Mouse (Mus musculus) liver, embryonic 14.5 days (tissue): ENCODE measurements around the gene Nr1d1. TPM values are rescaled to one million over a fixed set of nuclear protein-coding genes. Genes with fewer than 3 reads are reported as not detected.

Source experiments
- ATAC-seq: fragments of 200-750 bp; cut with Nextera tagmentation; 2 replicates; pipeline ENCODE4 v1.8.0; 2017; ENCODE audit warnings: moderate number of reproducible peaks, mild to moderate bottlenecking, moderate library complexity; ENCODE audit not compliant: insufficient read depth
- DNase-seq, 3 experiments: peaks; one replicate each; pipeline ENCODE4 v3.0.0-alpha.2; 2012 to 2013; ENCODE audit warnings: low read depth in 3 of 3, low spot score in 3 of 3
- H3K27ac ChIP-seq: fragments of 300-500 bp; sonication (generic); 2 replicates; pipeline ENCODE4 v1.5.1; 2014; ENCODE audit warnings: moderate library complexity, mild to moderate bottlenecking, control low read depth, inconsistent platforms
- H3K27me3 ChIP-seq: fragments of 300-500 bp; sonication (generic); 2 replicates; pipeline ENCODE4 v1.6.1; 2014; ENCODE audit warnings: mild to moderate bottlenecking, low read length, moderate library complexity; ENCODE audit not compliant: control insufficient read depth, insufficient read depth
- H3K36me3 ChIP-seq: fragments of 300-500 bp; sonication (generic); replicated peaks from 2 replicates; pipeline ENCODE4 v1.6.1; 2014; ENCODE audit warnings: low read depth; ENCODE audit not compliant: control insufficient read depth, insufficient read depth
- H3K4me1 ChIP-seq, 2 experiments: fragments of 200-500 bp in 1 of 2; fragments of 300-500 bp in 1 of 2; sonication (generic) in 1 of 2; replicated peaks; 2 replicates each; pipeline ENCODE4 v1.6.1; 2012 to 2014; ENCODE audit warnings: antibody characterized with exemption in 1 of 2, inconsistent platforms in 1 of 2, low read length in 1 of 2; ENCODE audit not compliant: control insufficient read depth in 2 of 2, insufficient read depth in 2 of 2
- H3K4me2 ChIP-seq: fragments of 300-500 bp; sonication (generic); 2 replicates; pipeline ENCODE4 v1.6.1; 2014; ENCODE audit warnings: low read depth, mild to moderate bottlenecking, control low read depth, moderate library complexity
- H3K4me3 ChIP-seq, 2 experiments: fragments of 200-500 bp in 1 of 2; fragments of 300-500 bp in 1 of 2; sonication (generic) in 1 of 2; 2 replicates each; pipeline ENCODE4 v1.5.1; 2012 to 2014; ENCODE audit warnings: low read depth in 2 of 2, low read length in 2 of 2, mild to moderate bottlenecking in 2 of 2, control low read depth in 1 of 2, inconsistent platforms in 1 of 2, moderate library complexity in 1 of 2; ENCODE audit not compliant: insufficient read depth in 1 of 2
- H3K9ac ChIP-seq: fragments of 300-500 bp; sonication (generic); replicated peaks from 2 replicates; pipeline ENCODE4 v1.6.1; 2014; ENCODE audit warnings: mild to moderate bottlenecking, control low read depth, moderate library complexity
- H3K9me3 ChIP-seq: fragments of 300-500 bp; sonication (generic); 2 replicates; pipeline ENCODE4 v1.6.1; 2016; ENCODE audit warnings: low read length, mixed read lengths; ENCODE audit not compliant: control insufficient read depth
- CTCF ChIP-seq: IDR thresholded peaks from 2 replicates; pipeline ENCODE4 v1.5.1; 2016; ENCODE audit warnings: antibody characterized with exemption, low read depth, control low read depth
- EP300 ChIP-seq: IDR thresholded peaks from 2 replicates; pipeline ENCODE4 v1.6.1; 2016; ENCODE audit warnings: antibody characterized with exemption, low read depth
- WGBS: fragments of 180-500 bp; shearing (Covaris S2); extraction: QIAGEN DNeasy Blood & Tissue Kit; methylation state at CpG from one replicate; pipeline ENCODE4 v1.1.7; 2014; ENCODE audit not compliant: insufficient replicate concordance; 5-methylcytosine and 5-hydroxymethylcytosine counted together
- polyA plus RNA-seq, 2 experiments: library from polyadenylated mRNA; depleted of rRNA in 1 of 2; stranded (reverse) in 1 of 2; unstranded in 1 of 2; fragments of >200 nt; fragmentation: Nextera tagmentation in 1 of 2; extraction: Ambion mirVana in 1 of 2; gene quantifications; 2 replicates each; pipeline versions ENCODE4 v1.2.1 to v1.2.3; 2012 to 2014

The Nr1d1 gene
- polyA plus RNA-seq, 2 experiments: 0.58 to 0.65 TPM

DNA sequence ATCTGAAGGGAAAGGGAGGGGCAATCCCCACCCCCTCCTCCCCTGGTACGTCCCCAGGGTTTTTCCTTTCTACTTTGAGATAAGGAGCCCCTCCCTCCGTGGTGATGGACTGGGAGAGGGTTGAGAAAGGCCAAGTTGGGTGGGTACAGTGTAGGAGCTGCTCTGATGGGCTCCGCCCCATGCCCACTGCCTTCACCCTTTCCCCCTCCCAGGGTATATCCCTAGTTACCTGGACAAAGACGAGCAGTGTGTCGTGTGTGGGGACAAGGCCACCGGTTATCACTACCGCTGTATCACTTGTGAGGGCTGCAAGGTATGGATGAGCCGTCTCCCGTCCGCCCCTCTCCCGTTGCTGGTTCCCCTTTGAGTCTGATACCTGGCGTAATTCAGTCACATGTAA, 18.4 kb downstream of the Nr1d1 start:
- Histone ChIP-seq H3K36me3 (peaks cover 9% of the 10 kb centered on the region), H3K9me3 (no peaks in the 10 kb centered on the region), H3K27me3 (no peaks in the 10 kb centered on the region), H3K4me1 (peaks cover 46 to 53% of the 10 kb centered on the region in 2 experiments), H3K27ac (0 out of 2 replicates have a peak overlapping the region, but pooled peaks have one; percentile 31), H3K9ac (no peak overlapping the region), H3K4me2 (peak overlapping the region; percentile 52), H3K4me3 (no peak overlapping the region)
- TF ChIP-seq EP300 (no peak), CTCF (no peak)
- DNase-seq (no peak), ATAC-seq (peak; percentile 44; the same call in 1 of the 2 replicates)
- 52% methylated on average over 12 of the region's 12 CpGs for WGBS

DNA sequence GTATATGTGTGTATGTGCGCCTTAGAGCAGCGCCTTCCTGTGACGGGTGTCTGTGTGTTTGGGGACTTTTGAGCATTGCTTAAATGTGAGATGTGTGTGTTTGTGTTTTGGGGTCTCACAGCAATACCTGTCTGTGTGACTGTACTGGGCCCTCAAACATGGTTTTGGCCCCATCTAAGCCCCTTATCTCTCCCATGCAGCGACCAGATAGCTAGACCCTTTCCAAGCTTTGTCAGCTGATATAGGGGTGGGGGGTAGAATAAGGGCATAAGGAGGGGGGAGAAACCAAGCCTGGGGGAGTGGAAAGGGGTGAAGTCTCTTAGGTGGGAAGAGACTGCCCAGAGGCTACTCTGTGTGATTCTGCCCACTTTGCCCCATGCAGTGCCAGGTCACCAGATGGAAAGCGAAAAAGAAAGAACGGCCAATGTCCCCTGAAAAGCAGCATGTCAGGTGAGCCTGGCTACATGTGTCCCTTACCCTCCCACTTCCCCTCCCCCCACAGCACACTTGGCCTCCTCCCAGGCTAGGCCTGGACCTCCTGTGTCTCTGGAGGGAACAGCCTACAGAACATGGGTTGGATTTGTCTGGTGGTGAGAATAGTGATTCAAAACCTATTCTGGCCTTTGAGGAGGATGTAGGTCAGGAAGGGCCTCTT, 19.3 kb downstream of the Nr1d1 start:
- Histone ChIP-seq H3K36me3 (peaks cover 8% of the 10 kb centered on the region), H3K27me3 (no peaks in the 10 kb centered on the region), H3K27ac (peak overlapping the region; percentile 1), H3K4me2 (peak overlapping the region; percentile 52), H3K4me3 (no peak overlapping the region), H3K4me1 (peaks cover 55 to 62% of the 10 kb centered on the region in 2 experiments), H3K9me3 (no peaks in the 10 kb centered on the region), H3K9ac (peak overlapping the region; percentile 19; the same call in 1 of the 2 replicates)
- TF ChIP-seq CTCF (no peak), EP300 (peak; percentile 73)
- DNase-seq: no peak
- peak; percentile 30 for ATAC-seq
- 56% methylated on average over 6 of the region's 6 CpGs for WGBS

- TF ChIP-seq CTCF (peak; percentile 100), EP300 (no peak)
- Histone ChIP-seq H3K9ac (no peak overlapping the region), H3K4me1 (peaks cover 64 to 73% of the 10 kb centered on the region in 2 experiments), H3K36me3 (peaks cover 6% of the 10 kb centered on the region; the same call in 1 of the 2 replicates), H3K9me3 (no peaks in the 10 kb centered on the region), H3K27ac (peak overlapping the region; percentile 47), H3K4me3 (no peak overlapping the region), H3K27me3 (no peaks in the 10 kb centered on the region), H3K4me2 (no peak overlapping the region)
- 11% methylated on average over 7 of the region's 7 CpGs for WGBS
- ATAC-seq: peak; percentile 27
- peak in 1 of 3 experiments; percentile 61 for DNase-seq
Observed at GRCm38 (mm10) chr11:98754621-98755181, 20.4 kb downstream of the Nr1d1 start.

GRCm38 (mm10) chr11:98754151-98754620, 20.9 kb downstream of the Nr1d1 start:
- WGBS: 42% methylated on average over 9 of the region's 9 CpGs
- Histone ChIP-seq H3K27me3 (no peaks in the 10 kb centered on the region), H3K4me2 (no peak overlapping the region; the same call in 1 of the 2 replicates), H3K4me3 (no peak overlapping the region), H3K27ac (peak overlapping the region; percentile 40), H3K36me3 (peaks cover 6% of the 10 kb centered on the region; the same call in 1 of the 2 replicates), H3K9ac (no peak overlapping the region), H3K4me1 (peaks cover 65 to 79% of the 10 kb centered on the region in 2 experiments), H3K9me3 (no peaks in the 10 kb centered on the region)
- TF ChIP-seq CTCF: no peak
- TF ChIP-seq EP300: no peak
- no peak for DNase-seq
- no peak for ATAC-seq

DNA sequence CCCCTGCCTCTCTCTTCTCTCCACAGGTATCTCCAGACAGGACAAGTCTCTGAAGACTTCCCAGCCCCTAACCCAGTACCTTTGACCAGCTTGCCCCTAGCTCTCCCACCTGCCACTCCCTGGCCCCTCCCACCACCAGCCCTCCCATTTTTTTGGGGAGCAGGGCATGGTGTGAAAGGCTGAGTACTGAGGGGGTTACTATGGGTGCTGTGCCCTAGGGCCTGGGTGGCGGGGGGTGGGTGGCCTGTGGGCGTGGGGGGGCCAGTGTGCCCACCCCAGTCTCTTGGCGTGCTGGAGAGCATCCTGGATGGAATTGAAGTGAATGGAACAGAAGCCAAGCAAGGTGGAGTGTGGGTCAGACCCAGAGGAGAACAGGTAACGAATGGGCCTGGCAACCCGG, 21.9 kb downstream of the Nr1d1 start:
- WGBS: 71% methylated on average over 5 of the region's 5 CpGs
- Histone ChIP-seq H3K27me3 (no peaks in the 10 kb centered on the region), H3K9ac (no peak overlapping the region), H3K4me3 (no peak overlapping the region), H3K36me3 (peaks cover 6% of the 10 kb centered on the region; the same call in 1 of the 2 replicates), H3K9me3 (no peaks in the 10 kb centered on the region), H3K4me2 (no peak overlapping the region), H3K27ac (no peak overlapping the region), H3K4me1 (peaks cover 75 to 88% of the 10 kb centered on the region in 2 experiments)
- no peak for TF ChIP-seq CTCF
- no peak for TF ChIP-seq EP300
- ATAC-seq (no peak), DNase-seq (no peak)
